Mouse (Mus musculus): ENCODE data around the gene Gsk3a. TPM values are rescaled to one million over a fixed set of nuclear protein-coding genes. Genes with fewer than 3 reads are reported as not detected.
A peak's percentile ranks its signal among the peaks of the same experiment; 100 is the strongest.

Gene Gsk3a
- polyA plus RNA-seq, 1 experiment = 343 TPM

DNA sequence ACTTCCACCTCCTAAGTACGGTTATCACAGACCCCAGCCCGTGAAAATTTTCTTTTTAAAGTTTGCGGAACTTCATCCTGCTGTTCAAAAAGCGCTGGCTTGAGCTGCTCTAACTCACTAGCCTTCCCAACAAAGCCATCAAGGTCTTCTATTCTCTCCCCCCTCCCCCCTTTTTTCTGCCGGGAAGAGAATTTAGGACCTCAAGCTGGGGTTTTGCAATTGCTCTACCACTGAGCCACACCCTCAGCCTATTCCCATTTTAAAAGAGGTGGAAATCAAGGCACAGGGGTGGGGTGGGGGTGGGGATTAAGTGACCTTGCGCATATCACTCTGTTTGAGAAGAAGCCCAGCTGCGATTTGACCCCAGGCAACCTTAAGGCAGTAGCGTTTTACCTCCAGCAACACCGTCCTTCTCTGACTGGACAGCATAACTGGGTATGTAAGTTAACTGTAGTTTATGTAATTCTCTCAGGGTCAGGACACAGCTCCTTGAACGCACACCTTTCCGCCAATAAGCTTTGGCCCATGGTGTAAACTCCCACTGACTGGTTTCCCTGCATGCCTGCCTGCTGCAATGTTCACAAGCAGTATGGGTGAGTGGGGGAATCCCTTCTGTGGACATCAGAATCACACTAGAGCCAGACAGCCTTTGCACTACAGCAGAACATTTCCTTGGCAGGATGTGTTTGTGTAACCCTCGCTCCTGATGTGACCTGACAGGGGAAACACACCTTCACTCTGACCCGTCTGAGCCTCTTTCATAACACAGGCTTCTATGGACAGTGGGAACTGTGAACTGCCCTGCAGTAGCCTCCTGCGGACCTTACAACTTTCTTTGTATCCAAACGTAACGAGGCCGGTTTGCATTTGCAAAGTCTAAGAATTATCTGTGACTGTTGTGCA lies 26.6 kb upstream of the Gsk3a start:
- Histone ChIP-seq H3K27me3 (ENCODE audit: control insufficient read depth, insufficient read depth, low read length) (no peaks in the 10 kb centered on the region), H3K4me3 (ENCODE audit: control insufficient read depth, insufficient read depth, low read length) (no peak overlapping the region), H3K4me1 (replicated peaks; ENCODE audit: control insufficient read depth, insufficient read depth, low read length) (peaks cover 9% of the 10 kb centered on the region), H3K27ac (ENCODE audit: control insufficient read depth, insufficient read depth, low read length) (no peak overlapping the region), H3K36me3 (ENCODE audit: control insufficient read depth, insufficient read depth, low read length) (no peaks in the 10 kb centered on the region)
- DNase-seq = no peak
- TF ChIP-seq CTCF (IDR thresholded peaks at IDR 0.05; ENCODE audit: borderline replicate concordance, control insufficient read depth, extremely low read depth, insufficient read depth, low read length, poor library complexity) (no peak), POLR2A (IDR thresholded peaks at IDR 0.05; ENCODE audit: control insufficient read depth, extremely low read depth, insufficient read depth, low read length, poor library complexity) (no peak)
- WGBS = 92% methylated on average over 17 of the region's 17 CpGs

DNA sequence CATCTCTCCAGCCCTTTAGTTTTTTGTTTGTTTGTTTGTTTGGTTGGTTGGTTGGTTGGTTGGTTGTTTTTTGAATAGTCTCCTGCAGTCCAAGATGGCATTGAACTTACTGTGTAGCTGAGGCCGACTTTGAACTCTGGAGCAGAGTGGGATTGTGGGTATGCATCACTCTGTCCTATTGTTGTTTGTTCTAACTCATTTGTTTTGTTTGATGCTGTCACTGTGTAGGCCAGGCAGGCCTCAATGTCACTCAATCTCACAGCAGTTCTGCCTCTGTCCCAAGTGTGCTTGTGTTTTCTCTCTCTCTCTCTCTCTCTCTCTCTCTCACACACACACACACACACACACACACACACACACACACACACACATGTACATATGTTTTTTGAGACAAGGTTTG lies 24.2 kb upstream of the Gsk3a start:
- no peaks in the 10 kb centered on the region for H3K36me3 ChIP-seq (ENCODE audit: control insufficient read depth, insufficient read depth, low read length)
- WGBS = 92% methylated on average over 1 of the region's 1 CpGs
- TF ChIP-seq CTCF (IDR thresholded peaks at IDR 0.05; ENCODE audit: borderline replicate concordance, control insufficient read depth, extremely low read depth, insufficient read depth, low read length, poor library complexity) (no peak), POLR2A (IDR thresholded peaks at IDR 0.05; ENCODE audit: control insufficient read depth, extremely low read depth, insufficient read depth, low read length, poor library complexity) (no peak)
- H3K27me3 ChIP-seq (ENCODE audit: control insufficient read depth, insufficient read depth, low read length) = no peaks in the 10 kb centered on the region
- H3K27ac ChIP-seq (ENCODE audit: control insufficient read depth, insufficient read depth, low read length) = no peak overlapping the region
- DNase-seq = no peak
- H3K4me1 ChIP-seq (replicated peaks; ENCODE audit: control insufficient read depth, insufficient read depth, low read length) = peaks cover 3% of the 10 kb centered on the region
- H3K4me3 ChIP-seq (ENCODE audit: control insufficient read depth, insufficient read depth, low read length) = no peak overlapping the region

DNA sequence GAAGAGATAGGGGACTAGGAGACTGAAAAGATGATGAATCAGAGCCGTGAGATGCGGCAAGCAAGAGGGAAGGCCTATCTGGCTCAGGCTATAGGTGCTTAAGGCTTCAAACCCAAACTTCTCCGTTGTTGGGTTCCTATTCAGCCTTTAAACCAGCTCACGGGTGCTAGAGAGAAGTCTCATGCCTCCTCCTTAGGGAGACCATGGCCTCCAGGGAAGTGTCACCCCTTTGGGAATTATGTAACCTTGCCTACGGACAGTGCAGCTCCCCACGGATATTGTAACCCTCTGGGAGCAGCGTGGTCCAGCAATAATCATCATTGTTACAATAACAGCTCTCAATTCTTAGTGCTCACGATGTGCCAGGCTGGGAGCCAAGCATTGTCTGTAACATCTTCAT lies 14.2 kb upstream of the Gsk3a start:
- WGBS = 68% methylated on average over 8 of the region's 8 CpGs
- no peaks in the 10 kb centered on the region for H3K36me3 ChIP-seq (ENCODE audit: control insufficient read depth, insufficient read depth, low read length)
- peaks cover 35% of the 10 kb centered on the region for H3K4me1 ChIP-seq (replicated peaks; ENCODE audit: control insufficient read depth, insufficient read depth, low read length)
- no peaks in the 10 kb centered on the region for H3K27me3 ChIP-seq (ENCODE audit: control insufficient read depth, insufficient read depth, low read length)
- TF ChIP-seq CTCF (IDR thresholded peaks at IDR 0.05; ENCODE audit: borderline replicate concordance, control insufficient read depth, extremely low read depth, insufficient read depth, low read length, poor library complexity) = no peak
- no peak for TF ChIP-seq POLR2A (IDR thresholded peaks at IDR 0.05; ENCODE audit: control insufficient read depth, extremely low read depth, insufficient read depth, low read length, poor library complexity)
- no peak overlapping the region for H3K4me3 ChIP-seq (ENCODE audit: control insufficient read depth, insufficient read depth, low read length)
- no peak overlapping the region for H3K27ac ChIP-seq (ENCODE audit: control insufficient read depth, insufficient read depth, low read length)
- no peak for DNase-seq

DNA sequence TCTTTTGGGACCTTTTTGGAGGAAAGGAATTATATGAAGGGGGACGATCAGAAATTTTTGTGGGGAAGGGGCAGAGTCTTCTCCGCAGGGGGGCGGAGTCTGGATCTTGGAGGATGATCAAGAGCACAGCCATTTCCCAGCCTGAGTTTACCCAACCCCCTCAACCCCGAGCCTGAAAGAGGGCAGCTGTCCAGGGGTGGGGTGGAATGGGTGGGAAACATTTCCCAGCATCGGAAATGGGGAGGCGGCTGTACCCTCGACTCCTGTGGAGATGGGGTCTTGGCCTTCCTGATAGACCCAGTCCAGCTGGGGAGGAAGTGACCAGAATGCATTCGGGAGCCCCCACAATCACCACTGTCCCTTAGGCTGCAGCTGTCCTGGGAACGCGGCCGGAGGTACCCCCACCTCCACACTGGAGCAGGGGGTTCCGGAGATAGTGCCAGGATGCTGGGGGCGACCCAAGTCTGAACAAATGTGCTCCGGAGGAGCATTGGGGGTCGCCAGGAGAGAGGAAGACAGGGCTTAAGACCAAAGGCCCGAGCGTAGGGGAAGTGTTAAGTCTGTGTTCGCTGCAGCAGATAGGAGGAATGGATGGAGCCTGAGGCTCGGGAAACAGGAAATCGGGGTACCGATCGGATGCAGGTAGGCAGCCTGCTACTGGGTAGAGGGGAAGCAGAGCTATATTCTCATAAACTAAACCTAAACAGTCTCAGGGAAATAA lies 13.6 kb upstream of the Gsk3a start:
- WGBS = 11% methylated on average over 22 of the region's 22 CpGs
- no peaks in the 10 kb centered on the region for H3K27me3 ChIP-seq (ENCODE audit: control insufficient read depth, insufficient read depth, low read length)
- H3K4me1 ChIP-seq (replicated peaks; ENCODE audit: control insufficient read depth, insufficient read depth, low read length) = peaks cover 40% of the 10 kb centered on the region
- H3K27ac ChIP-seq (ENCODE audit: control insufficient read depth, insufficient read depth, low read length) = no peak overlapping the region; the same call in 1 of the 2 replicates
- H3K4me3 ChIP-seq (ENCODE audit: control insufficient read depth, insufficient read depth, low read length) = peak overlapping the region; percentile 3; the same call in 1 of the 2 replicates
- no peak for TF ChIP-seq POLR2A (IDR thresholded peaks at IDR 0.05; ENCODE audit: control insufficient read depth, extremely low read depth, insufficient read depth, low read length, poor library complexity)
- no peak for TF ChIP-seq CTCF (IDR thresholded peaks at IDR 0.05; ENCODE audit: borderline replicate concordance, control insufficient read depth, extremely low read depth, insufficient read depth, low read length, poor library complexity)
- no peaks in the 10 kb centered on the region for H3K36me3 ChIP-seq (ENCODE audit: control insufficient read depth, insufficient read depth, low read length)
- DNase-seq = no peak

DNA sequence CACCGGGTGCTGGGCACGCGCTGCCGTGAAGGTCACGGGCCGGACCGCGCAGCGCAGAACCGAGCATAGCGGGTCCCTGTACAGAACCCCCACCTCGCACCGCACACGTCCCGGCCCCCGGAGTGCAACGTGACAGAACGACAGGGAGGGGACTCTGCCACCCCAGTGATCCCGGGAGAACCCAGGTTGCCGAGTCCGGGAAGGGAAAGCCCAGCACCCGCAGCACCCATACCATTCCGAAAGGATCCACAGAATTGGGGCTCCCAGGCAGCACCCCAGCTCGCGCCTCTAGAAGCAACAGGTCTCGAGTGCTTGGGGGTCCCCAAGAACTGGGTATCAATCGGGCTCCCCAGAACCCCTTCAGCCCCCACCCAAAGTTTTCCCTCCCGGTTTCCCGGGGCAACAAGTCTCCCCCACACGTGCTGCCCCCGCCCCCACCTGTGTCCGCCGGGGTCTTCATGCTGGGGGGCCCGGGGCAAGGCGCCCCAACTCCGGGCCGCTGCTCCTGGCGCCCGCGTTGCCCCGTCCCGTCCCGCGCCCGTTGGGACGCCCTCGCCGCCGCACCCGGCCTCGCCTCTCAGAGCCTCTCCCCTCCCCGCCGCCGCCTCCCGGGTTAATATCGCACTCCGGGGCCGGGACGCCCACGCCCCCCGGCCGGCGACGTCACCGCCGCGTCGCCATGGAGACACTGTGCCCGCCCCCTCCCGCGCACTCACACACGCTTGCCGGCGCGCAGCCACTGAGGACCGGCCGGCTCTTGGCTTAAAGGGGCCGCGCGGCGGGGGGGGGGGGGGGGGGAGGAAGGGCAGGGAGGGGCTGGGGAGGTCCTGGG lies 12.7 kb upstream of the Gsk3a start, which contains the start of gene Erf:
Gene Erf, minus strand, starts transcription at position 621 of the 832 bp plus-strand sequence.
- Histone ChIP-seq H3K27ac (ENCODE audit: control insufficient read depth, insufficient read depth, low read length) (peak within 1 kb of the TSS; percentile 32), H3K4me1 (replicated peaks; ENCODE audit: control insufficient read depth, insufficient read depth, low read length) (peaks cover 42% of the 10 kb centered on the region), H3K36me3 (ENCODE audit: control insufficient read depth, insufficient read depth, low read length) (no peaks in the 10 kb centered on the region), H3K4me3 (ENCODE audit: control insufficient read depth, insufficient read depth, low read length) (peak within 1 kb of the TSS; percentile 95), H3K27me3 (ENCODE audit: control insufficient read depth, insufficient read depth, low read length) (no peaks in the 10 kb centered on the region)
- TF ChIP-seq CTCF (IDR thresholded peaks at IDR 0.05; ENCODE audit: borderline replicate concordance, control insufficient read depth, extremely low read depth, insufficient read depth, low read length, poor library complexity) (peak; percentile 32; the same call in 1 of the 2 replicates), POLR2A (IDR thresholded peaks at IDR 0.05; ENCODE audit: control insufficient read depth, extremely low read depth, insufficient read depth, low read length, poor library complexity) (peak; percentile 72)
- 1% methylated on average over 79 of the region's 81 CpGs for WGBS
- DNase-seq = peak; percentile 93

All from thymus, adult 2 months (tissue).